Mouse (Mus musculus): ENCODE measurements around the gene Ush2a. TPM values are rescaled to one million over a fixed set of nuclear protein-coding genes. Genes with fewer than 3 reads are reported as not detected.

Ush2a gene
- polyA plus RNA-seq (2015; fragmentation: Nextera tagmentation; extraction: Ambion mirVana): 0.04 and 0.10 TPM in 2 replicates

DNA sequence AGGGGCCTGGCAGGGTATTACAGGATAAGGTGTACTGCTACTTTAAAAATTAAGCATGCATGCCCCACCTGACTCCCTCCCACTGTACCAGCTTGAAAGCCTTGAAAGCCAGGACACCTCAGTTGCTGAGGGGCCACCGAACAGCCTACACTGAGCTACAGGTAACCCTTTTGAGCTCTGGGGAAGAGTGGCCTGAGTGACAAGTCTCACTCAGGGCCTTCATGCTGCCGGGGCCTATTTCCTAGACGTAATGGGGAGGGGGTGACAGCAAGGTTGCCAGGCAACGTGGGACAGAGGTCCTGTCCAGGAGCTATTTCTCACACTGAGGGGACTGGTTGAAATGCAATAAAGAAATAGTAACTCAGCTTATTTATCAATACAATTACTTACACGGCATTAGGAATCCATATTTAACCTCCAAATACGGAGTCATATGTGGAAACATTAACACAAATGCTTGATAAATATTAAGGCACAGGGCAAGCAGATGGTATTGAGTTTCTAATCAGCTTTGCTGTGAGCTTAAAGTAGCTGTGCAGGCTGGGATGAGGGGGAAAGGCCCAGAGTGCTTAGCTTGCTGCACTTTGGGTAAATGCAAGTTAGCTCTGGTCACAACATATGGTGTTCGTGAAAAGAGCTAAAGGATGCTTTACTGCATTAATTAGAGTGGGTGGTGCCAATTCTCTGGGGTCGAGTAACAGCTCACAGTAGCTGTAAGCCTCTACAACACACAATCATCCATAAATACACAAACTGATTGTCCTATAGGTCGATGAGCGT, at the start of gene Ush2a:
Ush2a (plus strand) TSS at position 121 of the 780 bp plus-strand sequence.
- no peaks in the 10 kb centered on the region for H3K27me3 ChIP-seq
- H3K4me3 ChIP-seq: no peak within 1 kb of the TSS
- H3K4me2 ChIP-seq (replicated peaks): no peak within 1 kb of the TSS
- H3K4me1 ChIP-seq: peaks cover 19% of the 10 kb centered on the region
- 42% methylated on average over 10 of the region's 10 CpGs for WGBS
- H3K36me3 ChIP-seq: no peaks in the 10 kb centered on the region
- peak; percentile 53; the same call in 1 of the 2 replicates for ATAC-seq (replicated peaks)
- H3K9me3 ChIP-seq: no peaks in the 10 kb centered on the region
- H3K9ac ChIP-seq (replicated peaks): no peak within 1 kb of the TSS
- H3K27ac ChIP-seq (replicated peaks): no peak within 1 kb of the TSS

DNA sequence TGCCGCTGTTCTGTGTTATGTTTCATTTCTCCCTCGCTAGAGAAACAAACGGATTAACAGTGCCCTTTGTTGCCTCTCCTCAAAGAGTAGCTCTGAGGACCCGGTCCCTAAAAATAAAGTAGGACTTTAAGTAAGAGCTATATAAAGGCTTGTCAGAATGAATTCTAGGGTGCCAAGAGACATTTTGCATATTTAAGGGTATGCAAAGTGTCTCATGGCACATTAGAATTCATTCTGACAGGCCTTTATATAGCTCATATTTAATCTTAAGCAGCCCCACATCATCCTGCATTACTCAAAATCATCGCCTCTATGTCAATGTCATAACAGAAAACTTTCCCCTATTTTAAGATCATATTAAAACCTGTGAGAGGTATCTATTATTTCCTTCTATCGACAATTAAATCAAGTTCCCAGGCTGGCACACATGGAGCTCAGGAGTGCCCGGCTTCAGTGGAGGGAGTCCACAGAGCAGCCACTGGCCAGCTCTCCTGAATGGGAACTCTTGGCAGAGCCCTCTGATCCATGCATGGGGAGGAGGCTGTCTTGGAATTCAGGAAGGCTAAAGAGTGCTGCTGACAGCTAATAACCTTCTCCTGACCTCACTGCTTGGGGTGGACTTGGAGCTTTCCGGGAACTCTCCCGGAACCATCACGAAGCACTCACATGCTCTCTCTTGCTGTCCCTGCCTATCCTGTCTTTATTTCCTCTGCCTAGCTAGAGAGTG, 46.8 kb upstream of the Ush2a start:
- 0 out of 2 replicates have a peak, but pooled peaks cover 6% of the 10 kb centered on the region for H3K4me1 ChIP-seq
- no peak overlapping the region for H3K9ac ChIP-seq (replicated peaks)
- no peak overlapping the region for H3K4me2 ChIP-seq (replicated peaks)
- no peaks in the 10 kb centered on the region for H3K36me3 ChIP-seq
- no peak overlapping the region for H3K27ac ChIP-seq (replicated peaks)
- H3K9me3 ChIP-seq: no peaks in the 10 kb centered on the region
- H3K27me3 ChIP-seq: no peaks in the 10 kb centered on the region
- 45% methylated on average over 10 of the region's 10 CpGs for WGBS
- 0 out of 2 replicates have a peak, but pooled peaks have one; percentile 51 for ATAC-seq (replicated peaks)
- H3K4me3 ChIP-seq: no peak overlapping the region

DNA sequence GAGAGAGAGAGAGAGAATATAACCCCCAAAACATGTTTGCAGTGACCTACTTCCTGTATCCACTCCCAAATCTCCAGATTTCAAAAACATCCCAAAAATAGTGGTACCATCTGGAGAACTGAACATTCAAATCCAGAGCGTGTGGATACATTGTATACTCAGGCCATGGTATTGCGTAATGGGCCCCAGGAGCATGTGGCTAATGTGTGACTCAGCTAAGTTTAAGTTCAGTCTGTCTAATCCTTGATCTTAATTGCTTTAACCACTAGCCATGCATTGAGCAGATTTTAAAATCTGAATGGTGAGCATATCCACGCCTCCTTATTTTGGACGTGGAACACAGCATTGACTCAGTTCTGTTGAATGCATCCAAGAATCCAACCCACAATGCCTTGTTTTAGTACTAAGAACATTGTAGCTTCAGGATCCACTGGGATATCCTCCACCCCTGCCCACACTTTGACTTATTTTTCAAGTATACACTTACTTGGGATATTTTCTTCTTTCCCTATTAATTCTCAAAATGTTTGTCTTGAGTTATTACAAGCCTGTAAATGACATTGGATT, 40.5 kb upstream of the Ush2a start:
- Histone ChIP-seq H3K4me3 (no peak overlapping the region), H3K36me3 (no peaks in the 10 kb centered on the region), H3K27ac (replicated peaks) (no peak overlapping the region), H3K27me3 (no peaks in the 10 kb centered on the region), H3K9me3 (no peaks in the 10 kb centered on the region), H3K9ac (replicated peaks) (no peak overlapping the region), H3K4me2 (replicated peaks) (no peak overlapping the region), H3K4me1 (no peaks in the 10 kb centered on the region)
- WGBS: 76% methylated on average over 4 of the region's 4 CpGs
- ATAC-seq (replicated peaks): no peak

DNA sequence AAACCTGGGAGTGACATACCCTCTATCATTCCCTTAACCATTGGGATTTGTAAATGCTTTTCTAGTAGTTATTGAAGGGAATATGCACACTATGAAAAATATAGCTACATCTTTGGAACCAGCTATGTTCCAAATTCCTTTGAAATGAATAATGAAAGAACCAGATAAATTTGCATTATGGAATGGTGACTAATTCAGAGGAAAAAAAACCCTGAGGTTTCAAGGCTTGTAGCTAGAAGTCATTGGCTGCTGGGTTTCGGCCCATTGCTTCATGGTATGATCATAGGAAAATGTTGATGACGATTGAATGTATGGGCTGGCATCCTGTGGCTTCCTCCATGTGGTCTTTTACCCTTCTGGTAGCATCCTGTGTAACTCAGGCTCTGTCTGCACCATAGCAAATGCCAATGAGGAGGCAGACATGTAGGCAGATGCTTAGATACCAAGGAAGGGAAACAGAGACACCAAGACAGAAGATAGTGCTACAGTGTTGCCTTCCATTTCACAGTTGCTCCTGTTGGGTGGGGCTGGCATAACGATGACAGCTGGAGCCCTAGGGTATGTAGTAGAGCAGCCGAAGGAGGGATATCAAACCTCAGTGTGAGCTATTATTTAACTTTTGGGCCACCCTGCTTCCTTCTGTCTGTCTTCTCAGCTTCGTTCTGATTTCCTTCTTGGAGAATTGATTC, 28.6 kb upstream of the Ush2a start:
- Histone ChIP-seq H3K27ac (replicated peaks) (no peak overlapping the region), H3K4me1 (no peaks in the 10 kb centered on the region), H3K27me3 (no peaks in the 10 kb centered on the region), H3K4me3 (no peak overlapping the region), H3K36me3 (no peaks in the 10 kb centered on the region), H3K9me3 (no peaks in the 10 kb centered on the region), H3K4me2 (replicated peaks) (no peak overlapping the region), H3K9ac (replicated peaks) (no peak overlapping the region)
- ATAC-seq (replicated peaks): no peak
- 90% methylated on average over 5 of the region's 5 CpGs for WGBS

DNA sequence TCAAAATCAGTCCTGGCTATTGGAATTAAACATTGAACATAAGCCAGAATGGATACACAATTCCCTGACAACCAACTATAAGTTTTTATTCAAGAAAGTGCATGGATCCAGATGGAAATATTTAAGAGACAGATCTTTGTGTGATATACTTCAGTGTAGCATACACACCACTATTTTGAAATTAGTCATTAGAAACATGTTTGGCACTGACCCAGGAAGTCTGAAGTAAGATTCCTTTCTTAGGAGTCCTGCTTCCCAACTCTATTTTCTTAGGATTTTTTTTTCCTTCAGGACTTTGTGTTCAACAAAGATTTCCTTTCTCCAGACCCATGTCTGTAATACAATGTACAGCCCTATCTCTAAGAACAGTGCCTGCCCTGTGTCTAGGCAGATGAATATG, 23.2 kb upstream of the Ush2a start:
- no peaks in the 10 kb centered on the region for H3K4me1 ChIP-seq
- no peak overlapping the region for H3K4me2 ChIP-seq (replicated peaks)
- no peaks in the 10 kb centered on the region for H3K9me3 ChIP-seq
- ATAC-seq (replicated peaks): no peak
- H3K27ac ChIP-seq (replicated peaks): no peak overlapping the region
- no peak overlapping the region for H3K9ac ChIP-seq (replicated peaks)
- H3K4me3 ChIP-seq: no peak overlapping the region
- no peaks in the 10 kb centered on the region for H3K36me3 ChIP-seq
- no peaks in the 10 kb centered on the region for H3K27me3 ChIP-seq

DNA sequence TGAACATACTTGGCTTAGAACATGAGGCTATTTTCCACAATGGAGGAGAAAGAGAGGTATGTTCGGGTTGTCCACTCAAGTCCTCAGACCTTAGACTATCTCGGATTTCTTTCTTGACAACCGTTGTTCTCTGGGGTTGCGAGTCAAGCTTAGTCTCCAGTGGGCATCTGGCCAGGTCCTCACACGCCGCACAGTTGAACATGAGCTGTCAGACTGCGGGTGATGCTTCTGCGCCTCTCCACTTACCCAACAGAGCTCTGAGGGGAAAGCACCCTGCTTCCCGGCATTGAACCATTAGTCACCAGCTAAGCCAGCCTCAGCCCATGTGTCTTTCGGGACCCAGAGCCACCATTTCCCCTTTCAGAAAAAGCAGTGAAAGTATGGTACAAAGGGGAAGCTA, 20.1 kb upstream of the Ush2a start:
- Histone ChIP-seq H3K9me3 (no peaks in the 10 kb centered on the region), H3K36me3 (no peaks in the 10 kb centered on the region), H3K27ac (replicated peaks) (no peak overlapping the region), H3K4me1 (no peaks in the 10 kb centered on the region), H3K4me2 (replicated peaks) (no peak overlapping the region), H3K9ac (replicated peaks) (no peak overlapping the region), H3K27me3 (no peaks in the 10 kb centered on the region), H3K4me3 (no peak overlapping the region)
- no peak for ATAC-seq (replicated peaks)
- WGBS: 81% methylated on average over 10 of the region's 10 CpGs

DNA sequence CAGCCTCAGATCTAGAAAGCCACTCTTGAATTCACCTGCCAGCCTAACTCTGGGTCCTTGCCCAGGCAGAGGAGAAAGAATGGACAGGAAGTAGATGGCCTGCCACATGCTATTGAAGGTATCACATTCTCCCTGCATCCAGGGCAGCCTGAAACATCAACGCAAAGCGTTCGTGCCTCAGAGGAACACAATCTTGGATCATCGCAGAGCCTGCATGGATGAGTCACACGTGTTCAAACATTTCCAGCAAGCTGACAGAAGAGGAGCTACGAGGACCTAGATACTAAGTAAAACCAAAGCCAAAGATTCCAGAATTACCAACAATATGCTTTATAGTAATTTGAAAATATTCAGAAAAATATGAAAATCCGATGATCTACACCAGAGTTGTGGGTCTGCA, 4.3 kb upstream of the Ush2a start:
- Histone ChIP-seq H3K36me3 (no peaks in the 10 kb centered on the region), H3K27ac (replicated peaks) (no peak overlapping the region), H3K4me2 (replicated peaks) (no peak overlapping the region), H3K9me3 (no peaks in the 10 kb centered on the region), H3K4me3 (no peak overlapping the region), H3K27me3 (no peaks in the 10 kb centered on the region), H3K4me1 (peaks cover 19% of the 10 kb centered on the region), H3K9ac (replicated peaks) (no peak overlapping the region)
- 85% methylated on average over 7 of the region's 7 CpGs for WGBS
- ATAC-seq (replicated peaks): no peak

DNA sequence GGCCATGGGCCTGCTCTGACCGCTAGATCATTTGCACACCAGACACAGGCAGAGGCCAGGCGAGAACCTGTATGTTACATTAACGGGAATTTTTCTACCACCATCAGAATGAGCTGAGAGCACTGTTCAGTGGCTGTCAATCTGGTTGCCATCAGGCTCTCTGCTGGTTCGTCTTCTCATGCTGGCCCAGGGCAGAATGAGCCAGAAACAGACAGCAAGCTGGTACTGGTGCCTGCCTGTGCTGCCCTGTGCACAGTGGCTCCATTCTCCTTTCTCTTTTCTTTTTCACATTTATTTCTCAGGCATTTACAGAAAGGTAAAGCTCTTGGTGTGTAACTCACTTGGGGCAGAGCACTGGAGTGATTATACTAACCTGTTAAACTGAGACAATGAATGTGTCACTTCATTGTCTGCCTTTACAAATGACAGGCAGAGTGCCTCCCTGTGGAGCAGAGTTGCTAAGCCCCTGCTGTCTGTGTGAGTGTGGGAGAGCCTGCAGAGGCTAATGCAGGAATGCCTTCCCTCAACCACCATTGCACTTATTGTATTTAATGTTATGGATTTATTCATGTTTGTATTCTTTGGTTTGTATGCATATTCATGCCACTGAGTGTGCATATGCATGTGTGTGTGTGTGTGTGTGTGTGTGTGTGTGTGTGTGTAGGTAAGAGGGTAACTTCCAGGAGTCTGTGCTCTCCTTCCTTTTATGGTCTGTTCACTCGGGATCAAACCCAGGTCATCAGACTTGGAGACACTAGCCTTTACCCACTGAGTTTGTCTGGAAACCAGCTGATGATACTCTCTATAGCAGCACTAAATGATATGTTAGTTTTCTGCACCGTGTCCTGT, 1.3 kb upstream of the Ush2a start:
- WGBS: 54% methylated on average over 6 of the region's 6 CpGs
- H3K36me3 ChIP-seq: no peaks in the 10 kb centered on the region
- no peak overlapping the region for H3K9ac ChIP-seq (replicated peaks)
- H3K9me3 ChIP-seq: no peaks in the 10 kb centered on the region
- H3K27me3 ChIP-seq: no peaks in the 10 kb centered on the region
- peaks cover 19% of the 10 kb centered on the region for H3K4me1 ChIP-seq
- no peak overlapping the region for H3K4me3 ChIP-seq
- H3K27ac ChIP-seq (replicated peaks): no peak overlapping the region; the same call in 1 of the 2 replicates
- ATAC-seq (replicated peaks): peak; percentile 77
- H3K4me2 ChIP-seq (replicated peaks): no peak overlapping the region

DNA sequence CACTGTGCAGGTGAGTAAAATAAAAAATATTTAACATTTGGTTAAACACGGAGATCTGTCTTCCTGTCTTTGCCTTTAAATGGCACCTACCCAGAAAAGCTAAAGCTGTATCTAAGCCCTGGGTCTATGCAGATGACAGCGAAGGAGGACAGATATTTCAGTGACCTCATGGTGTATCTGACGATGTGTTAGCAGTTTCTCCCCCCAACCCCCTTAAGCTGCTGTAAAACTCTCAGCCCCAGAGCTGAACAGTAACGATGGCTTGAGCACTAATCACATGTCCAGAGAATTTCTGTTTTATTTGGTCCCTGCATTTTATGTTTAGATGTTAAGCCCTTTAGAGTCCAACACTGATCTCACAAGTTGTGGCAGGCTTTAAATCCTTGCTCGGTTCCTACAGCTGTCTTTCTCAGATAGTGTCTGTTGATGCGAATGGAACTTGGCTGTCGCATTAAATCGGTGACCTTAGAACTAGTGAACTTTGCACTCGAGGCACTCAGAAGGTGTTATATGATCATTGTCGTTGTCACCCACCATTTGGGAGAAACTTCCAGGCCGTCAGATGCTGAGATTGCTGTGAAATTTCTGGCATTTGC, 5.4 kb downstream of the Ush2a start:
- no peaks in the 10 kb centered on the region for H3K27me3 ChIP-seq
- no peaks in the 10 kb centered on the region for H3K9me3 ChIP-seq
- WGBS: 74% methylated on average over 11 of the region's 11 CpGs
- 0 out of 2 replicates have a peak, but pooled peaks cover 3% of the 10 kb centered on the region for H3K4me1 ChIP-seq
- no peak for ATAC-seq (replicated peaks)
- H3K4me2 ChIP-seq (replicated peaks): no peak overlapping the region
- no peak overlapping the region for H3K9ac ChIP-seq (replicated peaks)
- H3K27ac ChIP-seq (replicated peaks): no peak overlapping the region
- H3K4me3 ChIP-seq: no peak overlapping the region
- no peaks in the 10 kb centered on the region for H3K36me3 ChIP-seq

DNA sequence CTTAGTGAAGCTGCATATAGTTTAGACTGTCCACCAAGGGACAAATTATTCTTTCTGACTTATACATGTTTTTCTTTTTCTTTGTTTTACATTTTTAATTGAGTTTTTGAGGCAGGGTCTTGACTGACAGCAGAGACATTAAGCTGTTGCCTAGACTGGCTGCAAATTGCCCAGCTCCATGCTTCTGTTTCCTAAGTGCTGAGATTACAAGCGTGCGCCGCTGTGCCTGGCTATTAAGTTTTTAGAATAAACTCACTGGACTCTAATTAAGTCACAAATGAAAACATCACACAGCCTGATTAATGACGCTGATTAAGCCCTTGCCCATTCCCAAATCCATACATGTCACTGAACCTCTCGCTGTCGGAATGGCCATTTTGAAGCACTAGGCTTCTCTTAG, 7.2 kb downstream of the Ush2a start:
- H3K4me2 ChIP-seq (replicated peaks): no peak overlapping the region
- H3K27ac ChIP-seq (replicated peaks): no peak overlapping the region
- no peak overlapping the region for H3K9ac ChIP-seq (replicated peaks)
- H3K27me3 ChIP-seq: no peaks in the 10 kb centered on the region
- H3K4me3 ChIP-seq: no peak overlapping the region
- no peaks in the 10 kb centered on the region for H3K9me3 ChIP-seq
- H3K36me3 ChIP-seq: no peaks in the 10 kb centered on the region
- no peaks in the 10 kb centered on the region for H3K4me1 ChIP-seq
- WGBS: 11% methylated on average over 6 of the region's 6 CpGs
- ATAC-seq (replicated peaks): 0 out of 2 replicates have a peak, but pooled peaks have one; percentile 51

DNA sequence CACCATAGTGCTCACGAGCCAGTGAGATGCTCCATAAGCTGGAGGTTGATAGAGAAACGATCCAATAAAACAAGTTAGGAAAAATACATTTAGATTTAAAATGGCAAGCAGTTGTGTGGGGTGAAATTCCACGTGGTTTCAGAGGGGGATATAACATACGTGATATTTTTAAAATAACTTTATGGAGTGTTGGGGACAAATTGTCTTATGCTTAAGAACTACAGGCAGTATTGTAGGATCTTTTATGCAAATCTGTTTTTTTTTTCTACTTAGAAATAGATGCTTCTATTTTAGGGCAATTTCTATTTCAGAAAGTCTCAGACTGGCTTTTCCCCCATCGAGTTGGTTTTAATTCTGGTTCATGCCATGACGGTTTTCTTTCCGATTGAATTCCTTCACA, 51.5 kb downstream of the Ush2a start:
- H3K36me3 ChIP-seq: no peaks in the 10 kb centered on the region
- WGBS: 93% methylated on average over 7 of the region's 7 CpGs
- H3K4me2 ChIP-seq (replicated peaks): no peak overlapping the region
- no peak for ATAC-seq (replicated peaks)
- H3K4me1 ChIP-seq: no peaks in the 10 kb centered on the region
- no peak overlapping the region for H3K4me3 ChIP-seq
- no peaks in the 10 kb centered on the region for H3K9me3 ChIP-seq
- no peaks in the 10 kb centered on the region for H3K27me3 ChIP-seq
- H3K9ac ChIP-seq (replicated peaks): no peak overlapping the region
- no peak overlapping the region for H3K27ac ChIP-seq (replicated peaks)
